22 mouse cellular contexts compared by ENCODE assay signal in genomic region chr11:71615526-71615925, GRCm38 (mm10).
A peak's percentile ranks its signal among the peaks of the same experiment; 100 is the strongest.
DNase-seq lines count a peak whose midpoint lies in the region; ATAC-seq lines count a peak whose summit lies in the region.
"Had no signal": no experiment of that assay in that cellular context is flagged by ENCODE, and none has a peak within 500 bp of the region (broad histone marks: within the 10 kb centered on the region; RNA-seq: fewer than 3 reads in every experiment).

No protein-coding gene starts in this region.

- ATAC-seq in hindbrain, embryonic 12.5 days (ENCODE audit: low FRiP score): no peak
- no peak for ATAC-seq in forebrain, embryonic 13.5 days
- ATAC-seq: CD4-positive, CD25-positive, alpha-beta regulatory T cell, adult 4 months; forebrain, embryonic 14.5 days; forebrain, postnatal 0 days; hindbrain, embryonic 16.5 days; intestine, embryonic 15.5 days had no signal

- no peaks in the 10 kb centered on the region for H3K9me3 ChIP-seq in hindbrain, embryonic 12.5 days (replicated peaks)
- H3K9me3 ChIP-seq in forebrain, embryonic 13.5 days (replicated peaks): no peaks in the 10 kb centered on the region
- H3K9me3 ChIP-seq: forebrain, embryonic 10.5 days; hindbrain, embryonic 13.5 days; intestine, embryonic 15.5 days had no signal

- no peak overlapping the region for H3K27ac ChIP-seq in hindbrain, embryonic 12.5 days
- H3K27ac ChIP-seq in forebrain, embryonic 13.5 days: no peak overlapping the region
- H3K27ac ChIP-seq: forebrain, embryonic 10.5 days; gastrocnemius, adult 2 months; hindbrain, embryonic 13.5 days; intestine, embryonic 15.5 days had no signal

- no peak overlapping the region for H3K4me3 ChIP-seq in hindbrain, embryonic 12.5 days
- no peak overlapping the region for H3K4me3 ChIP-seq in forebrain, embryonic 13.5 days
- H3K4me3 ChIP-seq: forebrain, embryonic 10.5 days; gastrocnemius, adult 2 months; hindbrain, embryonic 13.5 days; intestine, embryonic 15.5 days had no signal

- peak; percentile 53 for DNase-seq in brain, adult 2 months (ENCODE audit: low read depth, low spot score)
- DNase-seq in cerebellum, adult 18-20 months: peak; percentile 31 to 32
- DNase-seq in cerebellum, adult 9-10 months: peak; percentile 44
- peak; percentile 18 to 29 for DNase-seq in cerebellum, postnatal 14 days
- no peak for DNase-seq in thymus, postnatal 36 days
- DNase-seq in spleen, adult 12 weeks (ENCODE audit: low spot score): no peak
- DNase-seq: adrenal gland, adult 2 months; adrenal gland, postnatal 14 days; forebrain, postnatal 0 days; gastrocnemius, adult 2 months; gastrocnemius, postnatal 14 days; heart, adult 11 months; kidney, adult 11 months had no signal

- no peak overlapping the region for H3K4me2 ChIP-seq in hindbrain, embryonic 12.5 days (replicated peaks)
- H3K4me2 ChIP-seq in forebrain, embryonic 13.5 days: no peak overlapping the region
- H3K4me2 ChIP-seq: heart, embryonic 11.5 days; hindbrain, embryonic 13.5 days; intestine, embryonic 15.5 days had no signal

- WGBS in hindbrain, embryonic 12.5 days: 86% methylated on average over 5 of the region's 5 CpGs
- WGBS in forebrain, embryonic 13.5 days: 83% methylated on average over 5 of the region's 5 CpGs

- H3K9ac ChIP-seq in hindbrain, embryonic 12.5 days: no peak overlapping the region
- H3K9ac ChIP-seq in forebrain, embryonic 13.5 days: no peak overlapping the region
- H3K9ac ChIP-seq: forebrain, postnatal 0 days; hindbrain, embryonic 13.5 days; intestine, embryonic 15.5 days had no signal

- no peaks in the 10 kb centered on the region for H3K27me3 ChIP-seq in hindbrain, embryonic 12.5 days
- H3K27me3 ChIP-seq in forebrain, embryonic 13.5 days: no peaks in the 10 kb centered on the region
- H3K27me3 ChIP-seq: hindbrain, embryonic 13.5 days; intestine, embryonic 15.5 days had no signal

- H3K36me3 ChIP-seq in hindbrain, embryonic 12.5 days: no peaks in the 10 kb centered on the region
- H3K36me3 ChIP-seq in forebrain, embryonic 13.5 days (ENCODE audit: poor library complexity, severe bottlenecking): no peaks in the 10 kb centered on the region
- H3K36me3 ChIP-seq: forebrain, embryonic 10.5 days; hindbrain, embryonic 13.5 days; intestine, embryonic 15.5 days had no signal

- peaks cover 4% of the 10 kb centered on the region; the same call in 1 of the 2 replicates for H3K4me1 ChIP-seq in hindbrain, embryonic 12.5 days
- H3K4me1 ChIP-seq in forebrain, embryonic 13.5 days: peaks cover 6% of the 10 kb centered on the region
- H3K4me1 ChIP-seq: intestine, embryonic 15.5 days had no signal

Comparison
In these comparisons a context has a peak if more than half of its experiments do, and no peak if none do; other contexts are left out.
1. DNase-seq: peak in brain, adult 2 months (single experiment), cerebellum, adult 18-20 months (2 of 2), cerebellum, adult 9-10 months (single experiment) and cerebellum, postnatal 14 days (2 of 2); none in thymus, postnatal 36 days (0 of 2) and spleen, adult 12 weeks (single experiment).